Mouse (Mus musculus) skeletal muscle tissue, adult 2 months (tissue): ENCODE measurements at regions not wholly inside any gene's neighbourhood (a gene's known extent, or its start where the extent isn't known, plus 50 kb on each side); places are given as distances from the start of the nearest gene placed in this dataset.
"Not testable (repeated sequence)": the region's sequence is repeated elsewhere in the genome, so short reads cannot be mapped to it uniquely, and the experiment has no call there.

Experiments used
- DNase-seq: peaks from one replicate; pipeline ENCODE4 v3.0.0-alpha.2; 2012; ENCODE audit warnings: low read depth, low spot score

DNA sequence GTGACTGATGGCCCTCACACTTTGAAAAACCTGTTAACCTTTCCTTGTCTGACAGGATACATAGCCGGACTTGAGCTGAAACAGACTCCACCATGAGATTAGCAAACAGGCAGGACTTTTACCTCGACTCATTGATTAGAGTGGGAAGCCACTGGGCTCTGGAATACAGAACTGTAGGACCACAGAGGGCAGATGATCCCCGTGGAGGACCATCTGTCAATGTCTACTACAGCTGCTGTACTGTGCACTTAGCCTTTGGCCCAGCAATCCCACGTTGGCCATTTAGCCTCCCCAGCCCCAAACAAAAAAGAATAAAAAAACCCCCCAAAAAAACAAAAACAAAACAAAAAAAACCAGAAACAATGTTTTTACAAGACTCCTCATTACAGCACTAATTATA, 103.9 kb upstream of the Dazl start:
- DNase-seq = no peak

DNA sequence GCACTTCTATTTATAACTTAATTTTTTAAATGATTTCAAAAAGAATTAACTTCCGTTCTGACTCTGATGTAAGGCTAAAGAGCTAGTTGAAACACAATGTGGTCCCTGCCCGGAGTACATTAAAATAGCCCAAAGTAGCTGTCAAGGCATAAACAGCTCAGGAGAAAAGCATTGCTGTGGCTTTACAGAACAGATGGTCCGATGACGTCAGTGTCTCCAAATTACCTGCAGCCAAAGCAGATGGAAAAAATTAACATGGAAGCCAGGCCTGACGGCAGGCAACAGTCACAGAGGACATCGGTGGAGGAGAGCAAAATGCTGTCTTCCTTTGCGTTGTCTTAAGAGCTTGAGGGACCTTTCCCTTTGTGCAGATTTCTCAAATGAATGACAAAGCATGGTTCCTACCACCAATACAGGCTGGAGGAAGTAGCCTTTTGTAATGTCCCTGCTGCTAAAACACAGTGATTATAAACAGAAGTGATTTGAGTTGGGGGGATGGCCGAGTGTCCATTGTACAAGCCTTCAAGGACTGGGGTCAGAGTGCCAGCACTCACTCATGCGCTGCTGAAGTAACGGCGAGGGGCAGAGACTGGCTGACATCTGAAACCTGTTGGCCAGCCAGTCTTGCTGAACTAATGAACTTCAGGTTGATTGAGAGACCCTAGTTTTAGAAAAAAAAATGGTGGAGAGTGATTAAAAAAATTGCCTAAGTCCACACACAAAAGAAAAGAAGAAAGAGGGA, 101.8 kb upstream of the Plcl2 start:
- DNase-seq = no peak

DNA sequence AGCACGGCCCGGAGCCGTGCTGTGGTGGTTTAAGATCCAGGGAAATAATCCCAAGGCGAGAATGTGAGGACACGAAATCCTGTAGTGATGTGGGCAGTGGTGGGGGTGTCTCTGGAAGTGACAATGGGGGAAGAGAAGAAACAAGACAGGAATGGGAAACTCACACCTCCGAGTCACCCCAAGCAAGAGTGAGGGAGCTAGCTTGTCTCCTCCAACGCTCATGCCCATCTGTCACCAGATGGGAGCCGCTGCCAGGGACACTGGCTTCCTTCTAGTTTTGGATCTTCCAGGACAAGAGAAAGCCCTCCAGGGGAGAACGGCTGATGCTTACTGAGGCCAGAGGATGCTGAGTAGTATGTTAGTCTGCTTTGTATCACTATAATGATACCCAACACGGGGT, 100.6 kb upstream of the Plcl2 start:
- DNase-seq = no peak

DNA sequence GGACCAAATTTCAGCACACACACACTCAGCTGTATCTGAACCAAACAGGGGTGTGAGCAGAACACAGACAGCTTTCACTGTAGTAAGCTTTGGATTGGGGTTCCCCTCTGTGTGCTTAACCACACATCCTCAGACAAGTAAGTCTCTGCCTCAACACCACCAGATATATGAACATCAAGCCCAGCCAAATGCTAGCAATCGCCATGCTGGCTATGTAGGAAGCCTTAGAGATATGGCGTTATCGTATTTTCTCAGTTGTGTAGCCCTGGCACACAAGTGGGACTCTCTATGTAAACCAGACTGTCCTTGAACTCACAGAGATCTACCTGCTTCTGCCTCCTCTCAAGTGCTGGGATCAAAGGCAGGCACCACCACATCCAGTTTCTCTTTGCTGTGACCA, 99.9 kb upstream of the Plcl2 start:
- DNase-seq = no peak

DNA sequence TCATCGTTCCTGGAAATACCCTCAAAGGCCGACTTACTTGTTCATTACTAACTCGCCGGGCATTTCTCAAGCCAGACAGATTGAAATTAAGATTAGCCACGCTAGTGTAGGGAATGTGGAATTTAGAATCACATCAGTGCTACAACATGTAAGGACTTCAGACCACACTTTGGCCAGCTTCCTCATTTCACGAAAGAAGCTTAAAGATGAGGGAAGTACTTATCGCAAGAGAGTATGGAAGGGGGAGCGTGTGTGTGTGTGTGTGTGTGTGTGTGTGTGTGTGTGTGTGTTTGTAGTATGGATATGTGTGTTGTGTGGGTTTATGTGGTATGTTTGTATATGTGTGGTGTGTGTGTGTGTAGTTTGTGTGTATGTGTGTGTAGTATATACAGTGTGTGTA, 99.3 kb upstream of the Plcl2 start:
- no peak for DNase-seq

DNA sequence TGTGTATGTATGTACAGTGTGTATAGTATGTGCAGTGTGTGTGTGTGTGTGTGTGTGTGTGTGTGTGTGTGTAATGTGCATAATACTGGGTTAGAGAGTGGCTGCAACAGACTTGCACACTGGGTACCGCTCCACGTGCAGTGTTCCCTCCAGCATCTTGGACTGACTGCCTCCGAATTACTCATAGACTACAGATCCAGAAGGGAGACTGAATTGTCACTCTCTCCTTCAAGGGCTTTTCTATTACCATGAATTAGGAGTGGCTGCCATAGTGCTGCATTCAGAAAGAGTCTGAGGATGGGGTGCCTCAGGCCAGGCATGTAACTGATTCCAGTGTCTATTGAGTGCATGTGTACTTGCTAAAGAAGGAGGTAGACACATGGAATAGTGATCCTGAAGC, 98.9 kb upstream of the Plcl2 start:
- DNase-seq = no peak

DNA sequence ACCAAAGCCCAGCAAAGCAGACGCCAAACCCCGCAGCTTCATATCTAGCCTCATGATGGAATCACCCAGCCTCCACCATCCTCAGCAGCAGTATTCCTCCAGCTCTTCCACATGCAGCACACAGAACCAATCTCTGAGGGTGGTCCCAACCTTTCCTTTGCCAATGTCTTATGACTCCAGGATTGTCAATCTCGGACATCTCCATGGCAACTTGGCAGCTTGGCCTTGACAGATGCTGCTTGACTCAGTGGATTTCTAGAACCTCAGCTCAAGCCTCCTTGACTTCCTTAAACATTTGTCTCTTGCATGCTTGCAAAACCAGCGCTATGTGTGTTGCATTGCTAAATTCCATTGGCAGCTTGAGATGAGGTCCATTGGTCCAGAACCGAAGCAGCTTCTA, 96.8 kb upstream of the Plcl2 start:
- no peak for DNase-seq

DNA sequence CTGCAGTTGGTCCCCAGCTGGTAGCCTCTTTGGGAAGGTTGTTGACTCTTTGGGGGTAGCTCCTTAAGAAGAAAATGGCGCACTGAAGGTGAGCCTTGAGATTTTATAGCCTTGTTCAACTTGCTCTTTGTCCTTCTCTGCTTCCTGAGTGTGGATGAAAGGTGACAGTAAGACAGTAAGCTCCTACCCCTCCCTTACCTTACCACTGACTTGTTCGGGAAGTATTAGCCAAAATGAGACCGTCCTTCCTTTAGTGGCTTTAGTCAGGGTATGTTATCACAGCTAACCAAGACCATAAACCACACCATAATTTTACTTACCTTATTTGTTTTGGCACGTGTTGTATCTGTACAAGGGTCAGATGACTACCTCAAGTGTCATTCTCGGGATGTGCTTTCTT, 95.3 kb upstream of the Plcl2 start:
- DNase-seq = no peak

DNA sequence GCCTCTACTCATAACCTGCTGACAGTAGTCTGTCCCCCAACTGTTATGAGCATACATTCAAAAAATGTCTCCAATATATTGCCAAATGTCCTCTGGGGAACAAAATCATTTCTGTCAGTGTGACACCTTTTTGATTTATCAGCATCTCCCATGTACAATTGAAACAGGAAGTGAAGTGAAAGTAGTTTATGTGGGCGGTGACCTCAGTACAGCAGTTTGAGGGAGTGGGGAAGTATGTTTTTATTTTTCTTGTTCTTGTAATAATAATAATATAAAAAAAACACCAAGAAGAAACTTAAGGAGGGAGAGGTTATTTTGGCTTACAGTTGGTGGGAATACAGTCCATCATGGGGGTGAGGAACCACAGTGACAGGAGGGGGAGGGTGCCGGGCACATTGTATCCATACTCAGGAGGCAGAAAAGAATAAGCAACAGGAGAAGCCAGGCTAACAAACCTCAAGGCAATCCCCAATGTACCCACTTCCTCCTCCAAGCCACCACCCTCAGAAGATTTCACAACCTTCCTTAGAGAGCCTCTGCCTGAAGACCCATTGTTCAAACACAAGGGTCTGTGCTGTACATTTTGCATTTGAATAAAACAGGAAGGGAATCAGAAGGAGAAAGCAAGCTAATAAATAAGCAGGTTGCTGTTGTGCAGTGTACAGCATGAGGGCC, 93.7 kb upstream of the Plcl2 start:
- DNase-seq = no peak

DNA sequence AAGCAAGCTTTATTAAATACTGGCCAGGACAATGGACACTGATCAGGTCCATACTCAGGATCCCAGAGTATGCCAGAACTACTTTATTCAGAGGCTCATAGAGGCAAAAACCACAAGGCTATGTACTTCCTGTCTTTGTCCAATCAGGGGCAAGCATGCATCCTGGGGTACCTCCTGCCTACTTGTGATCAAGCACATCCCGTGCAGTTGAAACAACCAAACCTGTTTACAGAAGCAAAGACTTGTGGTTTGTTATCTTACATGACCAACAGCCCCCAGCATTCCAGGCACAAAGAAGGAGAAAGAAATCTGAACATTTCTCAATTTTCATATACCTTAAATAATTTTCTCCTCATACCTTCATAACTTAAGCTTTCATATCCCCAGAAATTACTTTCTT, 93.1 kb upstream of the Plcl2 start:
- DNase-seq = no peak

DNA sequence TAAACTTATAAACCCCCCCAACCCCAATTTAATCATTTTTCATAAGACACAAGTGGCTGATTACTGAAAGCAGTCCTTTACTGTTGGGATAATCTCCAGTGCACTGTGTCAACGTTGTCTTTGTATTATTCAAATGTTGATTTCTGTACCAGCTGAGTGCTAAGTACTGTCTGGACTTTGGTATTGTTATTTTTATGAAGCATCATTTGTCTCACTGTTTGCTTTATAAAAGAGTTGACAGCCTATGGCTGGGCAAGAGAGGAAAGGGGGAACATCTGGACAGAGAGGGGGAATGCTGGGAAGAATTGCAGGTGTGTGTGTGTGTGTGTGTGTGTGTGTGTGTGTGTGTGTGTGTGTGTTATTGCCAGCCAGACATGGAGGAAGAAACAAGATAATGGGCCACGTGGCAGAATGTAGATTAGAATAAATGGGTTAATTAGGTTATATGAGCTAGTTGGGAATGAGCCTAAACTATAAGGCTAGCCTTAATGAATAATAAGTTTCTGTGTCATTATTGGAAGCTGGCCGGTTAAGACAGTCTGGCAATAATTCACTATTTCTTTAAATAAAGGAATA, 92.6 kb upstream of the Plcl2 start:
- DNase-seq = no peak

DNA sequence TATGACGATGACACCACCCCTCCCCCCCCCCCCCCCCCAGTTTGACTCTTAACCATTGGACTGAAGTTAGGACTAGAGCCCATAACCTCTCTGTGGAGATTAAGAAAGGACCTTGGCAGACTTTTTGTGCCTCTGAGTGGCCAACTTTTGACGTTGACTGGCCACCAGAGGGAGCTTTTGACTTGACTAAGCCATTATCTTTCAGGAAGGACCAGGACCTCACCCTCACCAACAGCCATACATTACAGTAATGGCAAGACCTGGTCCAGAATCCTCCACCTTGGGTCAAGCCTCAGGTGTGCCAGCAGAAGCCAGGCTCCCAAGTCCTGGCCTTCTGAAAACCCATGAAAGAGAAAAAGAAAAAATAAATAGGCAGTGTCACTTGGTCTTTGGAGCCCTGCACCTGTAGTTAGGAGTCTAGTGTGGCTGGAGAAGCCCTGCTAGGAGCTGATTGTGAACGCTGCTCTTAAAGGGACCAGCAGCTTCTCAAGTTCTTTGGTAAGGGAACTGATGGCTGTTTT, 90.3 kb upstream of the Plcl2 start:
- peak; percentile 64 for DNase-seq

DNA sequence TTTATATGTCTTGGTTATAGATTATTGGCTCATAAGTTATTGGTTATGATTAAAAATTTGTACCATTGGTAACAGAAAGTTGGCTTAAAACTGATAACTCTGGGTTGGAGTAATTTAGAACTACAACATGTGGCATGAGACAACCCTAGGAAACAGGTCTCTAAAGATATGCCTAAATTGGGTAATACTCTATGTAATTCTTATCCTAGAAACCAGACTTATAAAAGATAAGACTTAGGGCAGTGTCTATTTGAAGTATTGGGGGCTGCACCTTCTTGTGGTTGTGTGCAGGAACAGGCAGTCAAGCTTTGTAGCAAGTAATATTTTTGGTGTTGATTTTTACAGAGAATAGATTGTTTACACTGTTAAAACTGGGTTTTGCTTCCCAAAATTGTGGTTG, 89.7 kb upstream of the Plcl2 start:
- not testable (repeated sequence) for DNase-seq

DNA sequence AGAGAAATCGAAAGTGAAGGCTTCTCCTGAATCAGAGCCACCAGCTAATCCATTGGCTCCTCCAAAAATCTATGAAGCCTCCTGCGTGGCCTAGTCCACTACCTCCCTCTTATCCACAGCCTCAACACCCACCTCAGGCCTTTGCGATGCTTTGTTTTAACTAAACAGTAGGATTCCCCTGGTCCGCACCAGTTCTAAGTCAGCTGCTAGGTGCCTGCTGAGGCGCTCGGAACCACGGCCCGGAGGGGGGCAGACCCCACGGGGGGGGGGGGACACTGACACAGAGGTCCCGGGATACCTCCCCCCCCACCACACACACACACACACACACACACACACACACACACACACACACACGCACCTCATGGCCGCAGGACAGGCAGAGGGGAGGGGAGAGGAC, 89.2 kb upstream of the Plcl2 start:
- DNase-seq = peak; percentile 41

DNA sequence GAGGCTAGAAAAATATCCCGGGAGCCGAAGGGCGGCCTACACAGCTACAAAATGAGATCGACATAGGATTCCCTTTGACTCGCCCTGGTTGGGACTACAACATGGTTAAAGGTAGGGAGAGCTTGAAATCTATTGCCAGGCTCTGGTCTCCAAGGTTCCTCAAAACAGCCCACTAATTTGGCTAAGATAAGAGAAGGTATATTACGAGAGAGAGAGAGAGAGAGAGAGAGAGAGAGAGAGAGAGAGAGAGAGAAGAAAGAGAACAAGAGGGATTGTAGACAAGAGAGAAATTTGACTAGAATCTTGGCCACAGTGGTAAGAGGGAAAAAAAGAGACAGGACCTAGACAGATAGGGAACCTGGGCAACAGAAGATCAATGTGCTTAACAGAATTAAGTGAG, 88.5 kb upstream of the Plcl2 start:
- DNase-seq = no peak

DNA sequence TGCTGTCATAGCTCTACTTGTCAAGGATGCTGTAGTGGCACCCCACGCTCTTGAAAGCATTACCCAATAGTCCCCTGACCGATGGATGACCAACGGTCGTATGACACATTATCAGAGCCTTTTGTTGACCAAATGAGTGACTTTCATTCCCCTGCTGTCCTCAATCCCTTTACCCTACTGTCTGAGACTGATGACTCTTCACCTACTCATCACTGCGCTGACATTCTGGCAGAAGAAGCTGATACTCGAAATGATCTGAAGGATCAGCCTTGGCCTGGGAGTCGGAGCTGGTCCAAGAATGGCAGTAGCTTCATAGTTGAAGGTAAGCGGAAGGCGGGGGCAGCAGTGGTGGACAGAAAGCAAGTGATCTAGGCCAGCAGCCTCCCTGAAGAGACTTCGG, 87.7 kb upstream of the Plcl2 start:
- no peak for DNase-seq

DNA sequence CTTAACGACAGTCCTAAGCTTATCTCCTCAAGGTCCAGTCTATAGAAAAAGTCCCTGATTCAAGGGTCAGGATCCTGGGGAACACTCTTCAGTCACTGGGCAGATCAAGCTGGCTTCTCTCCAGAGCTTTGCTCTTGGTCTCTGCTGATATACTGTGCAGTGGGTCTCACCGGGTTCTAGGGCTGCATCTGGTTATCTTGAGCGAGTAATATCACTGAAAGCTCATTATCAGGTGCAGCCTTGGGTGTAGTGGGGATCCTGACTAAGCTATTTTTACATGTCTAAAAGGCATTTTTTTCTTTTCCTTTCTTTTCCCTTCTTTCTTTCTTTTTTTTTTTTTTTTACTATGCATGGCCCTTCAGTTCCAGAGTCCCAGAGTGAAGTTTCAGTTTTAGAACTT, 84.1 kb upstream of the Plcl2 start:
- no peak for DNase-seq

DNA sequence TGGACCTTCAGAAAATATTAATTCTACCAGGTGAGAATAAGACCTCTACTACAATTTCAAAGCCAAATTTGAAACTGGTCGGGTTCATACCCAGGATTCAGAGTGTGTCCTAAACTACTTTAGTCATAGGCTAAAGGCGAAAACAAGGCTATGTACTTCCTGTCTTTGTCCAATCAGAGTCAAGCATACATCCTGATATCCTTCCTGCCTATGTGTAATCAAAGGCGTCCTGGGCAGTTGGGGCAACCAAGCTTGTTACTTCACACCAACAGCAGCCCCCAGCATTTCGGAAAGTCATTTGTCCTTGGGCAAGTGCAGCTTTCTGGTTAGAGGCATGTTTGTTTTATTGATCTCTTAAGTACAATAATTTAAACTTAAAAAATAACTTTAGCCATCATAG, 83.7 kb upstream of the Plcl2 start:
- no peak for DNase-seq

DNA sequence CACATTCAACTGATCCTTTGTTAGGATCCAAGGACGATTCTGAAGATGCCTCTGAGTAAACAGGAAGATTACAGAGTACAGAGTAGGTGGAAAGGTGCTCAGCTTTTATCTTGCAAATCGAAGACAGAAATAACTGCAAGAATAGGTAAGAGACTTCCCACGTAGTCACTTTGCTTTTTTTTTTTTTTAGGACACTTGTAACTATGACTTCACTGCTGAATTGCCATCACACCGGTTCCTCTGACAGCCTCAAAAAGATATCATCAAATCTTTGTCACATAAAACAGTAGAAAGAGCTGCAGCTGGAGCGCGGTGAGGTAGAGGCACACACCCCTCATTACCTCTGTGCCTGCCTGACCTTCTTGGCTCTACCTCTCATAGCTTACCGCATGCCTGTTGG, 83.1 kb upstream of the Plcl2 start:
- no peak for DNase-seq

DNA sequence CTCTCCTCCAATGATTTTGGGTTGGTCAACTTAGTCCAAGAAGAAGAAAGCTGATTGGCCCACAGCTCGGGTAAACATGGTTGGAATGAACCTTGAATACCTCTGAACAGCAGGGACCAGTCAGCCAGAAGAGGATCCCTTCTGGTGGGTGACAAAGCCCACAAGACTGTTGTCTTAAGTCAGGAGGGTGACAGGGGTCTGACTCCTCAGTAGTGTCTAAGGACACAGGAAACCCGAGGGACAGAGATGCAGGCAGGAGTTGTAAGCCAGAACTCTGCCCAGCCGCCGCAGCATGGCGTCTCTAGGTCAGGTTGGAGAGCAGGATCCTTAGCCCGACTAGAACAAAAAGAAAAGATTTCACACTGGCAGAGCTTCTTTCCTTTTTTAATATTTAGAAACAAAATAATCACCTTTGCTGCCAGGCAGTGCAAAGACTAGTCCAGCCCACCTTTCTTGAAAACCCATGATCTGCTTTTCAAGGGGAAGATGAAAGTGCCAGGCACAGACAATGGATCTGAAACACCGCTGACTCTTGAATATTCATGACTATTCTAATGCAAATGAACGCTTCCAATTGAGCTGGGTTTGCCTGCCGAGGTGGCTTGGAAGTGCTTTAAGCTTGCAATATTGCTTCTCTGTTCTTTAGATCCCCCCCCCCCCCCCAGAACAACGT, 81.7 kb upstream of the Plcl2 start:
- DNase-seq = no peak

DNA sequence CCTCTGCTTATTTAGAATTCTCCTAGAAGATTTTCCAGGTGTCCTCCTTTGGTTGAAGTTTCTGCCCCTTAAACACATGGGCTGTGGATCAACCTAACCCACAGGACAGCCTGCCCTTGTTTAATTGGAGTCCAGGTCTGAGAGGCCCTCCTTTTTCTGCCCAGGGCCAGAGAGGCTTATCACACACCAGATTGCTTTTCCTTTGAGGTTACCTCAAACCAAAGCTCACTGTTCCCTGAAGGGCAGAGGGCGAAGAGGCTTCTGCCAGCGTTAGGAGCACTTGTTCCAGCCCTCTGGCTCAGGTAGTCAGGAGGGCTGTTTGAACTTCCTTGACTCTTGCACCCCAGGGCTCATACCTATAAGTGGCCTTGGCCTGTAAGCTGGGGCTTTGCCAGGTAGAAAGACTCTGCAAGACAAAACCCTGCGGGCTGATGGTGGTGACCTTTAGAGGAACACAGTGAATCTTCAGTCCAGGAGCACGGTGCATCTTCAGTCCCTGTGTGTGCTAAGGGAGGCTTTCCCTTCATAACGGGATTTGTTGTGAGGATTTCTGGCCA, 81.1 kb upstream of the Plcl2 start:
- DNase-seq = no peak

DNA sequence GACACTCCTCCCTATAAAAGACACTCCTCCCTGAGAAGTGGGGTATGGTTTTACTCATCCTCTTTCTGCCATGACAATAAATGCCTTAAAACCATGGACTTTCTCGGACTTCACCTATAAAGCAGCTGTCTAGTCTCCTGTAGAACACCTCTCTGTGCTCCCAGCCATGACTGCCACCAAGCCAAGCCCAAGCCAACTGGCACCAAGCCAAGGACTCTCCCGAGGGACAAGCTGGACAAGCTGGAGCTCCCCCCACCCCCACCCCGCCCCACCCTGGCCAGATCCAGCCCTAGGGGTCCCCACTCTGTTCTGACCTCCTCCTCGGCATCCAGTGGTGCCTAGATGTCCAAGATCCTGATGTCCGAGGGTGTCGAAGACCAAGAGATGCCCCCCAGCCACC, 76.6 kb upstream of the Plcl2 start:
- no peak for DNase-seq
